Mouse (Mus musculus) MEL (cell line): ENCODE data around the gene Ppm1m. TPM values are rescaled to one million over a fixed set of nuclear protein-coding genes. Genes with fewer than 3 reads are reported as not detected.
A peak's percentile ranks its signal among the peaks of the same experiment; 100 is the strongest.

Experiments
- DNase-seq: peaks from one replicate; pipeline ENCODE4 v3.0.0; 2011; ENCODE audit warnings: low read depth, low spot score
- H3K27ac ChIP-seq: 2 replicates; pipeline ENCODE4 v1.5.1; 2012; ENCODE audit warnings: low read depth, mild to moderate bottlenecking, control low read depth, low read length, moderate library complexity; ENCODE audit not compliant: control insufficient read depth
- H3K27me3 ChIP-seq, 2 experiments: fragments of 150-350 bp in 1 of 2; sonication (generic) in 1 of 2; 2 replicates each; pipeline ENCODE4 v1.6.1; 2012; ENCODE audit warnings: low read length in 2 of 2, mild to moderate bottlenecking in 2 of 2, improper control_type of control experiment in 1 of 2, moderate library complexity in 1 of 2; ENCODE audit not compliant: insufficient read depth in 2 of 2, control insufficient read depth in 1 of 2
- H3K36me3 ChIP-seq, 2 experiments: 2 replicates each; pipeline ENCODE4 v1.6.1; 2012 to 2014; ENCODE audit warnings: low read length in 2 of 2, improper control_type of control experiment in 1 of 2, inconsistent platforms in 1 of 2, mild to moderate bottlenecking in 1 of 2; ENCODE audit not compliant: insufficient read depth in 2 of 2, control insufficient read depth in 1 of 2
- H3K4me1 ChIP-seq, 2 experiments: fragments of 150-350 bp in 1 of 2; sonication (generic) in 1 of 2; 2 replicates each; pipeline ENCODE4 v1.6.1; 2012; ENCODE audit warnings: low read length in 2 of 2, improper control_type of control experiment in 1 of 2, mild to moderate bottlenecking in 1 of 2; ENCODE audit not compliant: insufficient read depth in 2 of 2, control insufficient read depth in 1 of 2
- H3K4me3 ChIP-seq, 2 experiments: fragments of 150-350 bp in 1 of 2; sonication (generic) in 1 of 2; 2 replicates each; pipeline ENCODE4 v1.5.1; 2012; ENCODE audit warnings: low read depth in 2 of 2, low read length in 2 of 2, mild to moderate bottlenecking in 2 of 2, moderate library complexity in 2 of 2, control low read depth in 1 of 2, improper control_type of control experiment in 1 of 2; ENCODE audit not compliant: control insufficient read depth in 1 of 2, insufficient read depth in 1 of 2
- H3K79me2 ChIP-seq: 2 replicates; pipeline ENCODE4 v1.6.1; 2012; ENCODE audit warnings: mild to moderate bottlenecking, low read length, moderate library complexity; ENCODE audit not compliant: control insufficient read depth, poor library complexity, insufficient read depth
- H3K9ac ChIP-seq: 2 replicates; pipeline ENCODE4 v1.6.1; 2012; ENCODE audit warnings: low read depth, mild to moderate bottlenecking, control low read depth, low read length, moderate library complexity; ENCODE audit not compliant: control insufficient read depth, poor library complexity, severe bottlenecking
- H3K9me3 ChIP-seq: fragments of 150-350 bp; sonication (generic); replicated peaks from 2 replicates; pipeline ENCODE4 v1.6.1; 2012; ENCODE audit warnings: mild to moderate bottlenecking, low read length, improper control_type of control experiment, moderate library complexity; ENCODE audit not compliant: insufficient read depth
- BHLHE40 ChIP-seq: IDR thresholded peaks from 2 replicates; pipeline ENCODE4 v1.6.1; 2012; ENCODE audit warnings: low read depth, mild to moderate bottlenecking, inconsistent platforms, low read length, improper control_type of control experiment, borderline replicate concordance
- E2F4 ChIP-seq: IDR thresholded peaks from 2 replicates; pipeline ENCODE4 v1.6.1; 2011; ENCODE audit warnings: low read depth, low read length, improper control_type of control experiment, borderline replicate concordance
- ELF1 ChIP-seq: IDR thresholded peaks from 2 replicates; pipeline ENCODE4 v1.6.1; 2014; ENCODE audit warnings: low read depth, mild to moderate bottlenecking, inconsistent platforms, low read length, improper control_type of control experiment, moderate library complexity
- EP300 ChIP-seq, 2 experiments: IDR thresholded peaks; 2 replicates each; pipeline ENCODE4 v1.6.1; 2011; ENCODE audit warnings: improper control_type of control experiment in 2 of 2, low read length in 2 of 2, low read depth in 1 of 2, mild to moderate bottlenecking in 1 of 2
- ETS1 ChIP-seq: IDR thresholded peaks from 2 replicates; pipeline ENCODE4 v1.6.1; 2012; ENCODE audit warnings: low read depth, mild to moderate bottlenecking, inconsistent platforms, low read length, improper control_type of control experiment, moderate library complexity
- GABPA ChIP-seq: IDR thresholded peaks from 2 replicates; pipeline ENCODE4 v1.6.1; 2012; ENCODE audit warnings: low read depth, mild to moderate bottlenecking, inconsistent platforms, low read length, improper control_type of control experiment, moderate library complexity
- HCFC1 ChIP-seq: IDR thresholded peaks from 2 replicates; pipeline ENCODE4 v1.6.1; 2012; ENCODE audit warnings: low read depth, mild to moderate bottlenecking, inconsistent platforms, low read length, improper control_type of control experiment, moderate library complexity
- KAT2A ChIP-seq: conservative IDR thresholded peaks from 2 replicates; pipeline ENCODE4 v1.6.1; 2012; ENCODE audit warnings: low read depth, low read length, improper control_type of control experiment, inconsistent platforms
- MAX ChIP-seq: IDR thresholded peaks from 2 replicates; pipeline ENCODE4 v1.6.1; 2011; ENCODE audit warnings: low read length, improper control_type of control experiment
- MAZ ChIP-seq: IDR thresholded peaks from 2 replicates; pipeline ENCODE4 v1.6.1; 2012; ENCODE audit warnings: low read depth, mild to moderate bottlenecking, inconsistent platforms, low read length, improper control_type of control experiment
- MEF2A ChIP-seq: IDR thresholded peaks from 2 replicates; pipeline ENCODE4 v1.6.1; 2014; ENCODE audit warnings: low read depth, mild to moderate bottlenecking, inconsistent platforms, low read length, improper control_type of control experiment; ENCODE audit not compliant: poor library complexity, insufficient replicate concordance, severe bottlenecking; ENCODE audit errors: extremely low read depth
- MXI1 ChIP-seq: IDR thresholded peaks from 2 replicates; pipeline ENCODE4 v1.6.1; 2011; ENCODE audit warnings: mild to moderate bottlenecking, low read depth, low read length, improper control_type of control experiment
- MYC ChIP-seq: IDR thresholded peaks from 2 replicates; pipeline ENCODE4 v1.6.1; 2011; ENCODE audit warnings: low read depth, mild to moderate bottlenecking, low read length, improper control_type of control experiment, moderate library complexity
- NRF1 ChIP-seq: IDR thresholded peaks from 2 replicates; pipeline ENCODE4 v1.6.1; 2014; ENCODE audit warnings: low read depth, mild to moderate bottlenecking, inconsistent platforms, low read length, improper control_type of control experiment, moderate library complexity; ENCODE audit not compliant: poor library complexity, insufficient read depth, severe bottlenecking
- POLR2AphosphoS2 ChIP-seq: IDR thresholded peaks from 2 replicates; pipeline ENCODE4 v1.6.1; 2011; ENCODE audit warnings: low read length, improper control_type of control experiment
- RAD21 ChIP-seq: IDR thresholded peaks from 2 replicates; pipeline ENCODE4 v1.6.1; 2011; ENCODE audit warnings: mild to moderate bottlenecking, low read depth, low read length, improper control_type of control experiment
- RCOR1 ChIP-seq: IDR thresholded peaks from 2 replicates; pipeline ENCODE4 v1.6.1; 2012; ENCODE audit warnings: low read depth, mild to moderate bottlenecking, inconsistent platforms, low read length, improper control_type of control experiment
- SIN3A ChIP-seq: IDR thresholded peaks from 2 replicates; pipeline ENCODE4 v1.6.1; 2012; ENCODE audit warnings: low read length, improper control_type of control experiment, inconsistent platforms
- SMC3 ChIP-seq: IDR thresholded peaks from 2 replicates; pipeline ENCODE4 v1.6.1; 2011; ENCODE audit warnings: low read depth, low read length, improper control_type of control experiment
- TBP ChIP-seq: IDR thresholded peaks from 2 replicates; pipeline ENCODE4 v1.8.0; 2011; ENCODE audit warnings: low read depth, low read length, improper control_type of control experiment
- polyA plus RNA-seq, 2 experiments: library from polyadenylated mRNA; stranded (reverse) in 1 of 2; unstranded in 1 of 2; fragments of >175 nt in 1 of 2; fragments of >200 nt in 1 of 2; gene quantifications; 2 replicates each; pipeline versions ENCODE4 v1.2.1 to v1.2.4; 2012; ENCODE audit warnings: low replicate concordance in 2 of 2, low read depth in 1 of 2; ENCODE audit not compliant: insufficient read length in 2 of 2, insufficient read depth in 1 of 2, missing spikeins in 1 of 2
- total RNA-seq: library from RNA; depleted of rRNA; stranded (reverse); fragments of 300-350 nt; gene quantifications from 2 replicates; pipeline ENCODE4 v1.2.3, GENCODE M21; 2012

Gene Ppm1m
- total and polyA plus RNA-seq, 3 experiments, result 34.2 to 47.2 TPM; not detected in 1

DNA sequence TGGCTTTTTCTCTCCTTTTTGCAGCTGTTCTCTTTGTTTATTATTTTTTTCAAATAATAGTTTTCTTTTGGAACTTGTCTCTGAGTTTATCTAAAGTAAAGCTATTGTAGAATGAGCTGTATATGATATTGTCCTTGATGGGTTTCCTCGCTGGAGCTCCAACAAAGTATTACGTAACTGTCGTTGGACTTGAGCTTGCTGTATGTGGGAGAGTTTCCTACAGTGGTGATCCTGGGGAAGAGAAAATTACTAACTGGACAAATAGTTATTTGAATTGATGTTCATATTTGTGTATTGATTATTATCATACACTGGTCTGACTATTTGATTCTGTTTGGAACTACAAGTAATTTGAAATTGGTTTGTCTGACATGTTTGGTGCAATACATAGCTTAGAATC lies 27.0 kb downstream of the Ppm1m start:
- DNase-seq, result no peak
- H3K79me2 ChIP-seq, result peaks cover 54% of the 10 kb centered on the region
- peak overlapping the region; percentile 74 to 85 for H3K4me3 ChIP-seq
- TF ChIP-seq MYC (no peak), MAX (no peak), HCFC1 (no peak)
- peaks cover 13 to 35% of the 10 kb centered on the region in 2 experiments for H3K36me3 ChIP-seq
- peaks cover 21 to 24% of the 10 kb centered on the region in 2 experiments for H3K4me1 ChIP-seq
- H3K27ac ChIP-seq, result no peak overlapping the region
- no peaks in the 10 kb centered on the region for H3K27me3 ChIP-seq
- H3K9me3 ChIP-seq, result no peaks in the 10 kb centered on the region
- H3K9ac ChIP-seq, result peak overlapping the region; percentile 96

DNA sequence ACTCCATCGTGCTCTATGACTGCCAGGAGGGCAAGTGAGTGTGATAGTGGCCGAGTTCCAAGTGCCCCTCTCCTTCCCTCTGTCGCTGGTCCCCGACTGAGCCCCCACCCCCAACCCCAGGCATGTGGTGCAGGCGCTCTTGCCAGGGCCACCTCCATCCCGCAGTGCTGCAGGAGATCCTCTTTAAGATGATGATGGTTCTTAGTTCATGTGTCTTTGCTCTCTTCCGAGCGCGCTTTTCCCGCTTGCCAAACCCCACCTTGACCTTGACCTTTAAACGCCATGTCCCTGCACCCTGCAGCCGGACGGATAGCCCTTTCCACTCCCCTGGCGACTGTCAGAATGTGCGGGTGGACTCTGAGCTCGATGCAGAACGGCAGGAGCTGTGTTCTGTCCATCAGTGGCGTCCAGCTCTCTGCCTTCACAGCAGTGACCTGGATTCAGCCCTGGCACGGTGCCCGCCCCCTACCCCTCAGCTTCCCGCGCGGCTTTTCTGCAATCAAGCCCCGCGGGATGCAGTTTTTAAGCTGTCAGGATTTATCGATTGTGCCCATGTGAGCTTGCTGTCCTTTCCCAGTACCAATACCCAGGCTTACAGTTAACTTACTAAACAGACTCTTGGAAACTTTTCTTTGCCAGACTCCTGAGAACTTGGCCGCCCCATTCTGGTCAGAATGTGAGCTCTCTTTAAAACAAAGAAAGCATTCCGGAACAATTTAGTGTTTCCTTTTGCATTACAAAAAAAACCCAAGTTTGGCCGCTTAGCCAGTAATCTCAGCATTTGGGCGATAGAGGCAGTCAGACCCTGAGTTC lies 28.0 kb downstream of the Ppm1m start:
- Histone ChIP-seq H3K9me3 (no peaks in the 10 kb centered on the region), H3K27me3 (no peaks in the 10 kb centered on the region), H3K36me3 (peaks cover 9 to 35% of the 10 kb centered on the region in 2 experiments), H3K4me3 (peak overlapping the region; percentile 74 to 85), H3K4me1 (peaks cover 24% of the 10 kb centered on the region in 2 experiments), H3K79me2 (peaks cover 49% of the 10 kb centered on the region), H3K9ac (peak overlapping the region; percentile 96), H3K27ac (peak overlapping the region; percentile 85)
- DNase-seq, result peak; percentile 68
- TF ChIP-seq MYC, result peak; percentile 47; the same call in 1 of the 2 replicates
- no peak for TF ChIP-seq MAZ
- TF ChIP-seq SIN3A, result peak; percentile 49; the same call in 1 of the 2 replicates
- peak; percentile 38; the same call in 1 of the 2 replicates for TF ChIP-seq TBP

DNA sequence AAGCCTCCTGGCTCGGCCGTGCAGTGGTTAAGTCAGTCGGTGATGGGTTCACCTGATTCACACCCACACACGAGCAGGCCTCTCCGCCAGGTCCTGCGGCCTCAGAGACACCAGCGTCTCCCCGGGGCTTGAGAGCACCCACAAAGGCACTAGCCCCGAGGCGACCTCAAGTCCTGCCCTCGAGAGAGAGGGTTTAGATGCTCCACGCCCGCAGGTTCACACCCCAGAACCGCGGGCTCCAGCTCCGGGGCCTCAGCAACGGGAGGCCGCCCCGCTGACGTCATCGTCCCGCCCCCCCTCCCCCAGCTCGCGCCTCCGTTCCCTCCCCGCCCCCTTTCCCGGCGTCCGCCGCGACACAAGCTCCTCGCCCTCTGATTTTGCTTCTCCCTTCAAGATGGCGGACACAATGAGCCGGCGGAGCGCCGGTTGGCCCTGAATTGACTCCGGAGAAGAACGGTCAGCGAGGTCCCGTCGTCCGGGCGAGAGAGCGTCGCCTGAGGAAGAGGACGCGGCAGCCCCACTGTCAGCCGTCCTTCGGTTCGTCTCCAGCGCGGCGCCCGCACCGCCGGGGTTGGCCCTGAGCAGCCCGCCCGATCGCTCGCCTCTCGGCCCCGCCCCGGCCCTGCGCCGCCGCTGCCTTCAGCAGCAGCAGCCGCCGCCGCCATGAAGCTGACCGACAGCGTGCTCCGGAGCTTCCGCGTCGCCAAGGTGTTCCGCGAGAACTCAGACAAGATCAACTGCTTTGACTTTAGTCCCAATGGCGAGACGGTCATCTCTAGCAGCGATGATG lies 28.8 kb downstream of the Ppm1m start, which contains the start of gene Wdr82:
Wdr82 (plus strand) TSS at position 373 of the 790 bp plus-strand sequence.
- Histone ChIP-seq H3K27me3 (no peaks in the 10 kb centered on the region), H3K27ac (peak within 1 kb of the TSS; percentile 85), H3K4me3 (peak within 1 kb of the TSS; percentile 74 to 85), H3K36me3 (peaks cover 2 to 33% of the 10 kb centered on the region in 2 experiments; a peak in 3 of 4 replicates), H3K9me3 (no peaks in the 10 kb centered on the region), H3K79me2 (peaks cover 42% of the 10 kb centered on the region), H3K9ac (peak within 1 kb of the TSS; percentile 96), H3K4me1 (peaks cover 24 to 25% of the 10 kb centered on the region in 2 experiments)
- peak; percentile 95 for DNase-seq
- TF ChIP-seq RCOR1, result no peak
- TF ChIP-seq KAT2A, result no peak; the same call in 1 of the 2 replicates
- TF ChIP-seq ELF1, result 0 out of 2 replicates have a peak, but pooled peaks have one; percentile 13
- peak; percentile 80 for TF ChIP-seq HCFC1
- TF ChIP-seq SMC3, result no peak
- 0 out of 2 replicates have a peak, but pooled peaks have one; percentile 24 for TF ChIP-seq MEF2A
- peak; percentile 87 for TF ChIP-seq SIN3A
- no peak for TF ChIP-seq BHLHE40
- peak; percentile 65 for TF ChIP-seq MXI1
- TF ChIP-seq RAD21, result no peak
- no peak for TF ChIP-seq NRF1
- no peak for TF ChIP-seq GABPA
- peak; percentile 45; the same call in 1 of the 2 replicates for TF ChIP-seq ETS1
- no peak for TF ChIP-seq E2F4
- TF ChIP-seq TBP, result 0 out of 2 replicates have a peak, but pooled peaks have one; percentile 47
- peak; percentile 91 for TF ChIP-seq MAX
- no peak; the same call in 1 of the 2 replicates for TF ChIP-seq MYC
- no peak; a peak in 1 of 4 replicates for TF ChIP-seq EP300 (IDR thresholded peaks at IDR 0.05; ENCODE audit: low read depth in 1 of 2, low read length in 2 of 2)
- TF ChIP-seq POLR2AphosphoS2, result peak; percentile 92
